Mouse (Mus musculus) ES-Bruce4 (cell line): ENCODE measurements at regions not wholly inside any gene's neighbourhood (a gene's known extent, or its start where the extent isn't known, plus 50 kb on each side); places are given as distances from the start of the nearest gene placed in this dataset.

Source experiments
- H3K27ac ChIP-seq: 2 replicates; pipeline ENCODE4 v1.5.1; 2012; ENCODE audit warnings: low read length, inconsistent platforms; ENCODE audit not compliant: insufficient read depth
- H3K27me3 ChIP-seq: 2 replicates; pipeline ENCODE4 v1.6.1; 2012; ENCODE audit warnings: mild to moderate bottlenecking, low read length, inconsistent platforms; ENCODE audit not compliant: control insufficient read depth, poor library complexity, insufficient read depth, severe bottlenecking
- H3K36me3 ChIP-seq: 2 replicates; pipeline ENCODE4 v1.6.1; 2012; ENCODE audit warnings: inconsistent platforms, mild to moderate bottlenecking, low read length, moderate library complexity; ENCODE audit not compliant: control insufficient read depth, poor library complexity, insufficient read depth, severe bottlenecking
- H3K4me1 ChIP-seq: one replicate; pipeline ENCODE4 v1.8.1; 2011; ENCODE audit warnings: low read length; ENCODE audit not compliant: control insufficient read depth, insufficient read depth
- H3K4me3 ChIP-seq: 2 replicates; pipeline ENCODE4 v1.5.1; 2011; ENCODE audit warnings: low read depth, mild to moderate bottlenecking, low read length
- H3K9ac ChIP-seq: 2 replicates; pipeline ENCODE4 v1.6.1; 2012; ENCODE audit warnings: low read depth, mild to moderate bottlenecking, inconsistent platforms; ENCODE audit not compliant: poor library complexity, severe bottlenecking
- H3K9me3 ChIP-seq: replicated peaks from 2 replicates; pipeline ENCODE4 v1.6.1; 2012; ENCODE audit warnings: mild to moderate bottlenecking, low read length, inconsistent platforms; ENCODE audit not compliant: control insufficient read depth, poor library complexity, insufficient read depth, severe bottlenecking
- CTCF ChIP-seq: IDR thresholded peaks from one replicate; pipeline ENCODE4 v1.8.1; 2011; ENCODE audit warnings: low read depth, low read length
- EP300 ChIP-seq: IDR thresholded peaks from 2 replicates; pipeline ENCODE4 v1.6.1; 2011; ENCODE audit warnings: low read depth, low read length; ENCODE audit not compliant: insufficient read depth
- POLR2A ChIP-seq: IDR thresholded peaks from one replicate; pipeline ENCODE4 v1.8.1; 2011; ENCODE audit warnings: low read length; ENCODE audit not compliant: insufficient read depth

- no peaks in the 10 kb centered on the region for H3K9me3 ChIP-seq
- no peaks in the 10 kb centered on the region for H3K36me3 ChIP-seq
- no peak for TF ChIP-seq POLR2A
- no peak for TF ChIP-seq CTCF
- TF ChIP-seq EP300 = no peak
- no peak overlapping the region for H3K9ac ChIP-seq
- H3K4me1 ChIP-seq = peaks cover 2% of the 10 kb centered on the region
- H3K27me3 ChIP-seq = no peaks in the 10 kb centered on the region
- H3K4me3 ChIP-seq = no peak overlapping the region
- no peak overlapping the region; the same call in 1 of the 2 replicates for H3K27ac ChIP-seq
These were observed 1479.8 kb downstream of the 4930444P10Rik start for GRCm38 (mm10) chr1:14613232-14613894.

GRCm38 (mm10) chr1:14609054-14609453, 1484.1 kb downstream of the 4930444P10Rik start:
- no peak overlapping the region for H3K9ac ChIP-seq
- no peaks in the 10 kb centered on the region for H3K36me3 ChIP-seq
- H3K4me1 ChIP-seq = peaks cover 2% of the 10 kb centered on the region
- H3K27me3 ChIP-seq = no peaks in the 10 kb centered on the region
- no peaks in the 10 kb centered on the region for H3K9me3 ChIP-seq
- TF ChIP-seq CTCF (no peak), POLR2A (no peak), EP300 (no peak)
- no peak overlapping the region for H3K4me3 ChIP-seq
- H3K27ac ChIP-seq = no peak overlapping the region

DNA sequence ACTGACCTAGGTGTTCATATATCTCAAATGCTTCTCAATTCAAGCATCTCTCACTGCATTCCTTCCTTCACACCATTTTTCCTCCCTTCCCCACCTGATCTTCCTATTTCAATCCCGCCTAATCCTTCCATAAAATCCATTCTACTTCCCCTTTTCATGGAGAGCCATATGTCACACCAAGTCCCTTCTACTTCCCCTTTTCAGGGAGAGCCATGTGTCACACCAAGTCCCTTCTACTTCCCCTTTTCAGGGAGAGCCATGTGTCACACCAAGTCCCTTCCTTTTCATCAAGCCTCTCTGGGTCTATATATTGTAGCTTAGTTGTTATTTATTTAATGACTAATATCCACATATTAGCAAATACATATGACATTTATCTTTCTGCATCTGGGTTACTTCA, 1497.2 kb downstream of the 4930444P10Rik start:
- Histone ChIP-seq H3K27me3 (no peaks in the 10 kb centered on the region), H3K27ac (no peak overlapping the region), H3K4me1 (no peaks in the 10 kb centered on the region), H3K36me3 (no peaks in the 10 kb centered on the region), H3K9me3 (no peaks in the 10 kb centered on the region), H3K4me3 (no peak overlapping the region), H3K9ac (no peak overlapping the region)
- TF ChIP-seq POLR2A = no peak
- TF ChIP-seq EP300 = no peak
- no peak for TF ChIP-seq CTCF

- Histone ChIP-seq H3K9ac (no peak overlapping the region), H3K4me3 (no peak overlapping the region), H3K36me3 (no peaks in the 10 kb centered on the region), H3K27me3 (no peaks in the 10 kb centered on the region), H3K27ac (no peak overlapping the region), H3K4me1 (no peaks in the 10 kb centered on the region), H3K9me3 (no peaks in the 10 kb centered on the region)
- no peak for TF ChIP-seq EP300
- no peak for TF ChIP-seq CTCF
- no peak for TF ChIP-seq POLR2A
These were observed 1503.2 kb downstream of the 4930444P10Rik start for GRCm38 (mm10) chr1:14589905-14590304.

DNA sequence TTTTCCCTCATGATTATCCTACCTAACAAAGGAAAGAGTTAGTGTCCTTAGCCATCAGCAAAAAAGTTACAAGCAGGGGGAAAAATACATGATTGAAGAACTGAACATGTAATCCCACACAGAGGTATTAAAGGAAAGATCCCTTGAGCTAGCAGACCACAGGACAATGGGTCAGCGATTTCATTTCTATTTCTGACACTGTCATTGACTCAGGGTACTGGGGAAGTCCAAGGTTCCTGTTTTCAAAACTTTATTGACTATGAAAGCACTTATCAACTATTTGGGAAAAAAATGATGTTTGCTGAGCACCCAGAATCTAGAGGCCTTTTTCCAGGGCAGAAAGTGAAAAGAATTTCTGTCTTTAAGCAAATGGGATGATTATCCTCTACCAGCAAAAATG, 1513.7 kb downstream of the 4930444P10Rik start:
- Histone ChIP-seq H3K4me3 (no peak overlapping the region), H3K9me3 (no peaks in the 10 kb centered on the region), H3K9ac (no peak overlapping the region), H3K36me3 (no peaks in the 10 kb centered on the region), H3K27ac (no peak overlapping the region), H3K4me1 (no peaks in the 10 kb centered on the region), H3K27me3 (no peaks in the 10 kb centered on the region)
- no peak for TF ChIP-seq EP300
- no peak for TF ChIP-seq CTCF
- TF ChIP-seq POLR2A = no peak

- no peak overlapping the region for H3K27ac ChIP-seq
- H3K27me3 ChIP-seq = no peaks in the 10 kb centered on the region
- no peak overlapping the region for H3K4me3 ChIP-seq
- H3K36me3 ChIP-seq = no peaks in the 10 kb centered on the region
- no peak overlapping the region for H3K9ac ChIP-seq
- H3K9me3 ChIP-seq = no peaks in the 10 kb centered on the region
- TF ChIP-seq POLR2A = no peak
- TF ChIP-seq EP300 = no peak
- TF ChIP-seq CTCF = no peak
- no peaks in the 10 kb centered on the region for H3K4me1 ChIP-seq
These were observed 1516.9 kb downstream of the 4930444P10Rik start for GRCm38 (mm10) chr1:14576263-14576662.
